Mouse (Mus musculus): ENCODE measurements around the gene Spata33.

- TF ChIP-seq CTCF (IDR thresholded peaks at IDR 0.05; ENCODE audit: low read depth) (no peak), EP300 (IDR thresholded peaks at IDR 0.05; ENCODE audit: low read depth) (no peak)
Measured at GRCm38 (mm10) chr8:123203571-123203970, 9.1 kb upstream of the Spata33 start.

Measured in liver, postnatal 0 days (tissue).